Mouse (Mus musculus) stomach, postnatal 0 days (tissue): ENCODE measurements around the gene Fank1.

Experiments used
- CTCF ChIP-seq: IDR thresholded peaks from 2 replicates; pipeline ENCODE4 v1.5.1; 2016; ENCODE audit warnings: antibody characterized with exemption, low read depth, mild to moderate bottlenecking, moderate library complexity
- EP300 ChIP-seq: optimal IDR thresholded peaks from 2 replicates; pipeline ENCODE3; 2016; ENCODE audit warnings: antibody characterized with exemption

DNA sequence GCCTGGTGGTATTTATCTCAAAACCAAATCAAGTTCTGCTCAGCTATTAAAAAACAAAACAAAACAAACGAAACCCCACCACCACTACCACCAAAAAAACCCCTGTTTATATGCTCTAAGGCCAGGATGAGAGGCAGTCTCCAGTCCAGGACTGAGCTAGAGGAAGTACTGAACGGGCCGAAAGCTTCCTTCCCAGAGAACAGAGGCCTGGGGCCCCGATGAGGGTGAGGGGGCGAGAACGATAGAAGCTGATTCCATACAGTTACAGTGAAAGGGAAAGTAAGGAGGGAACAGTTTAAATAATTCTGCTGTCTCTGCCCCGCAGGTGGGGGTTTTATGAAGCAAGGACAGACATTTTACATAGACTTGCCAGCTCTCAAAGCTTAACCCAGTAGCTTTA, 52.9 kb downstream of the Fank1 start:
- TF ChIP-seq EP300 (no peak), CTCF (no peak)
